Mouse (Mus musculus): ENCODE data around the gene Rasgrf2. TPM values are rescaled to one million over a fixed set of nuclear protein-coding genes. Genes with fewer than 3 reads are reported as not detected.

Gene Rasgrf2
- polyA plus RNA-seq, 1 experiment from 2014 or later = 0.14 TPM

- Histone ChIP-seq H3K27me3 (replicated peaks; ENCODE audit: control insufficient read depth, insufficient read depth, low read length) (no peaks in the 10 kb centered on the region), H3K4me1 (ENCODE audit: control insufficient read depth, insufficient read depth, low read length) (no peaks in the 10 kb centered on the region), H3K9ac (ENCODE audit: low read depth, low read length) (no peak overlapping the region), H3K27ac (replicated peaks; ENCODE audit: low read depth, low read length) (no peak overlapping the region), H3K9me3 (ENCODE audit: control insufficient read depth, low read length) (no peaks in the 10 kb centered on the region), H3K36me3 (ENCODE audit: control insufficient read depth, insufficient read depth, low read length) (no peaks in the 10 kb centered on the region), H3K4me2 (ENCODE audit: low read depth, low read length) (no peak overlapping the region), H3K4me3 (ENCODE audit: low read depth, low read length) (no peak overlapping the region)
- ATAC-seq (ENCODE audit: low read depth) (peak; percentile 65; the same call in 1 of the 2 replicates), DNase-seq (ENCODE audit: low spot score) (peak; percentile 16)
- 57% methylated on average over 7 of the region's 7 CpGs for WGBS
Observed at GRCm38 (mm10) chr13:91985915-91986589, 145.4 kb downstream of the Rasgrf2 start.

- Histone ChIP-seq H3K9ac (ENCODE audit: low read depth, low read length) (no peak overlapping the region), H3K4me2 (ENCODE audit: low read depth, low read length) (no peak overlapping the region), H3K4me3 (ENCODE audit: low read depth, low read length) (no peak overlapping the region), H3K27me3 (replicated peaks; ENCODE audit: control insufficient read depth, insufficient read depth, low read length) (no peaks in the 10 kb centered on the region), H3K4me1 (ENCODE audit: control insufficient read depth, insufficient read depth, low read length) (no peaks in the 10 kb centered on the region), H3K9me3 (ENCODE audit: control insufficient read depth, low read length) (no peaks in the 10 kb centered on the region), H3K27ac (replicated peaks; ENCODE audit: low read depth, low read length) (no peak overlapping the region), H3K36me3 (ENCODE audit: control insufficient read depth, insufficient read depth, low read length) (no peaks in the 10 kb centered on the region)
- DNase-seq (ENCODE audit: low spot score) (no peak), ATAC-seq (ENCODE audit: low read depth) (no peak)
Observed at GRCm38 (mm10) chr13:91985019-91985418, 146.4 kb downstream of the Rasgrf2 start.

- H3K4me3 ChIP-seq (ENCODE audit: low read depth, low read length) = no peak overlapping the region
- ATAC-seq (ENCODE audit: low read depth) (no peak), DNase-seq (ENCODE audit: low spot score) (no peak)
- no peak overlapping the region for H3K9ac ChIP-seq (ENCODE audit: low read depth, low read length)
- H3K9me3 ChIP-seq (ENCODE audit: control insufficient read depth, low read length) = no peaks in the 10 kb centered on the region
- H3K4me1 ChIP-seq (ENCODE audit: control insufficient read depth, insufficient read depth, low read length) = no peaks in the 10 kb centered on the region
- H3K4me2 ChIP-seq (ENCODE audit: low read depth, low read length) = no peak overlapping the region
- no peaks in the 10 kb centered on the region for H3K36me3 ChIP-seq (ENCODE audit: control insufficient read depth, insufficient read depth, low read length)
- no peaks in the 10 kb centered on the region for H3K27me3 ChIP-seq (replicated peaks; ENCODE audit: control insufficient read depth, insufficient read depth, low read length)
- WGBS = 89% methylated on average over 3 of the region's 3 CpGs
- H3K27ac ChIP-seq (replicated peaks; ENCODE audit: low read depth, low read length) = no peak overlapping the region
Observed at GRCm38 (mm10) chr13:91982080-91982479, 149.4 kb downstream of the Rasgrf2 start.

GRCm38 (mm10) chr13:91981414-91981813 is 150.0 kb downstream of the Rasgrf2 start:
- WGBS = 86% methylated on average over 1 of the region's 1 CpGs
- H3K9ac ChIP-seq (ENCODE audit: low read depth, low read length) = no peak overlapping the region
- ATAC-seq (ENCODE audit: low read depth) (no peak), DNase-seq (ENCODE audit: low spot score) (no peak)
- H3K4me3 ChIP-seq (ENCODE audit: low read depth, low read length) = no peak overlapping the region
- H3K4me2 ChIP-seq (ENCODE audit: low read depth, low read length) = no peak overlapping the region
- H3K4me1 ChIP-seq (ENCODE audit: control insufficient read depth, insufficient read depth, low read length) = no peaks in the 10 kb centered on the region
- H3K27ac ChIP-seq (replicated peaks; ENCODE audit: low read depth, low read length) = no peak overlapping the region
- H3K27me3 ChIP-seq (replicated peaks; ENCODE audit: control insufficient read depth, insufficient read depth, low read length) = no peaks in the 10 kb centered on the region
- no peaks in the 10 kb centered on the region for H3K9me3 ChIP-seq (ENCODE audit: control insufficient read depth, low read length)
- H3K36me3 ChIP-seq (ENCODE audit: control insufficient read depth, insufficient read depth, low read length) = no peaks in the 10 kb centered on the region

GRCm38 (mm10) chr13:91976971-91977370 is 154.5 kb downstream of the Rasgrf2 start:
- Histone ChIP-seq H3K27ac (replicated peaks; ENCODE audit: low read depth, low read length) (no peak overlapping the region), H3K27me3 (replicated peaks; ENCODE audit: control insufficient read depth, insufficient read depth, low read length) (no peaks in the 10 kb centered on the region), H3K9me3 (ENCODE audit: control insufficient read depth, low read length) (no peaks in the 10 kb centered on the region), H3K4me1 (ENCODE audit: control insufficient read depth, insufficient read depth, low read length) (0 out of 2 replicates have a peak, but pooled peaks cover 8% of the 10 kb centered on the region), H3K4me3 (ENCODE audit: low read depth, low read length) (no peak overlapping the region), H3K36me3 (ENCODE audit: control insufficient read depth, insufficient read depth, low read length) (no peaks in the 10 kb centered on the region), H3K9ac (ENCODE audit: low read depth, low read length) (no peak overlapping the region), H3K4me2 (ENCODE audit: low read depth, low read length) (no peak overlapping the region)
- ATAC-seq (ENCODE audit: low read depth) (no peak), DNase-seq (ENCODE audit: low spot score) (no peak)
- WGBS = 79% methylated on average over 1 of the region's 1 CpGs

GRCm38 (mm10) chr13:91976541-91976940 is 154.9 kb downstream of the Rasgrf2 start:
- DNase-seq (ENCODE audit: low spot score) (no peak), ATAC-seq (ENCODE audit: low read depth) (no peak)
- Histone ChIP-seq H3K4me3 (ENCODE audit: low read depth, low read length) (no peak overlapping the region), H3K36me3 (ENCODE audit: control insufficient read depth, insufficient read depth, low read length) (no peaks in the 10 kb centered on the region), H3K27ac (replicated peaks; ENCODE audit: low read depth, low read length) (no peak overlapping the region), H3K4me2 (ENCODE audit: low read depth, low read length) (no peak overlapping the region), H3K9ac (ENCODE audit: low read depth, low read length) (no peak overlapping the region), H3K9me3 (ENCODE audit: control insufficient read depth, low read length) (no peaks in the 10 kb centered on the region), H3K4me1 (ENCODE audit: control insufficient read depth, insufficient read depth, low read length) (0 out of 2 replicates have a peak, but pooled peaks cover 8% of the 10 kb centered on the region), H3K27me3 (replicated peaks; ENCODE audit: control insufficient read depth, insufficient read depth, low read length) (no peaks in the 10 kb centered on the region)
- 82% methylated on average over 2 of the region's 2 CpGs for WGBS

GRCm38 (mm10) chr13:91974154-91974553 is 157.3 kb downstream of the Rasgrf2 start:
- 0 out of 2 replicates have a peak overlapping the region, but pooled peaks have one; percentile 29 for H3K27ac ChIP-seq (replicated peaks; ENCODE audit: low read depth, low read length)
- ATAC-seq (ENCODE audit: low read depth) = no peak

GRCm38 (mm10) chr13:91971246-91971645 is 160.2 kb downstream of the Rasgrf2 start:
- Histone ChIP-seq H3K9me3 (ENCODE audit: control insufficient read depth, low read length) (no peaks in the 10 kb centered on the region), H3K4me1 (ENCODE audit: control insufficient read depth, insufficient read depth, low read length) (0 out of 2 replicates have a peak, but pooled peaks cover 8% of the 10 kb centered on the region), H3K4me3 (ENCODE audit: low read depth, low read length) (no peak overlapping the region), H3K36me3 (ENCODE audit: control insufficient read depth, insufficient read depth, low read length) (no peaks in the 10 kb centered on the region), H3K4me2 (ENCODE audit: low read depth, low read length) (no peak overlapping the region), H3K27ac (replicated peaks; ENCODE audit: low read depth, low read length) (no peak overlapping the region), H3K9ac (ENCODE audit: low read depth, low read length) (no peak overlapping the region), H3K27me3 (replicated peaks; ENCODE audit: control insufficient read depth, insufficient read depth, low read length) (no peaks in the 10 kb centered on the region)
- no peak for ATAC-seq (ENCODE audit: low read depth)
- no peak for DNase-seq (ENCODE audit: low spot score)
- 77% methylated on average over 3 of the region's 3 CpGs for WGBS

More at GRCm38 (mm10) chr13:91974154-91974553, 157.3 kb downstream of the Rasgrf2 start:
- Histone ChIP-seq H3K9me3 (ENCODE audit: control insufficient read depth, low read length) (no peaks in the 10 kb centered on the region), H3K4me2 (ENCODE audit: low read depth, low read length) (no peak overlapping the region), H3K4me3 (ENCODE audit: low read depth, low read length) (no peak overlapping the region), H3K27me3 (replicated peaks; ENCODE audit: control insufficient read depth, insufficient read depth, low read length) (no peaks in the 10 kb centered on the region), H3K4me1 (ENCODE audit: control insufficient read depth, insufficient read depth, low read length) (0 out of 2 replicates have a peak, but pooled peaks cover 8% of the 10 kb centered on the region), H3K9ac (ENCODE audit: low read depth, low read length) (no peak overlapping the region), H3K36me3 (ENCODE audit: control insufficient read depth, insufficient read depth, low read length) (no peaks in the 10 kb centered on the region)
- 80% methylated on average over 1 of the region's 1 CpGs for WGBS
- DNase-seq (ENCODE audit: low spot score) = peak; percentile 6

- Histone ChIP-seq H3K4me3 (ENCODE audit: low read depth, low read length) (no peak overlapping the region), H3K27ac (replicated peaks; ENCODE audit: low read depth, low read length) (peak overlapping the region; percentile 71), H3K9ac (ENCODE audit: low read depth, low read length) (no peak overlapping the region), H3K9me3 (ENCODE audit: control insufficient read depth, low read length) (no peaks in the 10 kb centered on the region), H3K36me3 (ENCODE audit: control insufficient read depth, insufficient read depth, low read length) (no peaks in the 10 kb centered on the region), H3K4me2 (ENCODE audit: low read depth, low read length) (no peak overlapping the region), H3K4me1 (ENCODE audit: control insufficient read depth, insufficient read depth, low read length) (peaks cover 10% of the 10 kb centered on the region), H3K27me3 (replicated peaks; ENCODE audit: control insufficient read depth, insufficient read depth, low read length) (no peaks in the 10 kb centered on the region)
- no peak for DNase-seq (ENCODE audit: low spot score)
- ATAC-seq (ENCODE audit: low read depth) = no peak
Observed at GRCm38 (mm10) chr13:91956474-91956873, 175.0 kb downstream of the Rasgrf2 start.

Data from embryonic facial prominence, embryonic 14.5 days (tissue).